Mouse (Mus musculus) hindbrain, embryonic 14.5 days (tissue): Measurements from ENCODE around the gene Map4k4. TPM values are rescaled to one million over a fixed set of nuclear protein-coding genes. Genes with fewer than 3 reads are reported as not detected.

ENCODE experiments used
- ATAC-seq: fragments of 200-750 bp; cut with Nextera tagmentation; 2 replicates; pipeline ENCODE4 v1.8.0; 2017; ENCODE audit warnings: moderate number of reproducible peaks, mild to moderate bottlenecking, moderate TSS enrichment, moderate library complexity; ENCODE audit not compliant: low FRiP score
- DNase-seq: peaks from one replicate; pipeline ENCODE4 v3.0.0-alpha.2; 2015; ENCODE audit warnings: low spot score
- H3K27ac ChIP-seq: fragments of 300-500 bp; sonication (generic); 2 replicates; pipeline ENCODE4 v1.5.1; 2014; ENCODE audit warnings: mild to moderate bottlenecking, moderate library complexity
- H3K27me3 ChIP-seq: fragments of 300-500 bp; sonication (generic); 2 replicates; pipeline ENCODE4 v1.6.1; 2014; ENCODE audit warnings: mild to moderate bottlenecking, low read length, mixed read lengths; ENCODE audit not compliant: control insufficient read depth, insufficient read depth
- H3K36me3 ChIP-seq: fragments of 300-500 bp; sonication (generic); replicated peaks from 2 replicates; pipeline ENCODE4 v1.6.1; 2014; ENCODE audit not compliant: control insufficient read depth, insufficient read depth
- H3K4me1 ChIP-seq: fragments of 300-500 bp; sonication (generic); replicated peaks from 2 replicates; pipeline ENCODE4 v1.6.1; 2014; ENCODE audit warnings: antibody characterized with exemption, low read length, mixed read lengths; ENCODE audit not compliant: control insufficient read depth, insufficient read depth
- H3K4me2 ChIP-seq: fragments of 300-500 bp; sonication (generic); replicated peaks from 2 replicates; pipeline ENCODE4 v1.6.1; 2014; ENCODE audit warnings: mild to moderate bottlenecking, moderate library complexity
- H3K4me3 ChIP-seq: fragments of 300-500 bp; sonication (generic); replicated peaks from 2 replicates; pipeline ENCODE4 v1.5.1; 2014; ENCODE audit warnings: mild to moderate bottlenecking, low read length
- H3K9ac ChIP-seq: fragments of 300-500 bp; sonication (generic); 2 replicates; pipeline ENCODE4 v1.6.1; 2014
- H3K9me3 ChIP-seq: fragments of 300-500 bp; sonication (generic); 2 replicates; pipeline ENCODE4 v1.6.1; 2016; ENCODE audit warnings: low read length; ENCODE audit not compliant: control insufficient read depth
- WGBS: fragments of 180-500 bp; shearing (Covaris S2); extraction: QIAGEN DNeasy Blood & Tissue Kit; methylation state at CpG from one replicate; pipeline ENCODE4 v1.1.7; 2014; 5-methylcytosine and 5-hydroxymethylcytosine counted together
- polyA plus RNA-seq: library from polyadenylated mRNA; unstranded; fragments of >200 nt; fragmentation: Nextera tagmentation; extraction: Ambion mirVana; gene quantifications from 2 replicates; pipeline ENCODE4 v1.2.1, GENCODE M21; 2014

Gene Map4k4
- polyA plus RNA-seq, 1 experiment from 2014 or later = 51.2 TPM

GRCm38 (mm10) chr1:39908976-39909375 is 8.3 kb downstream of the Map4k4 start:
- no peaks in the 10 kb centered on the region for H3K27me3 ChIP-seq
- H3K9ac ChIP-seq = no peak overlapping the region
- WGBS = 98% methylated on average over 2 of the region's 2 CpGs
- H3K27ac ChIP-seq = no peak overlapping the region
- peaks cover 62% of the 10 kb centered on the region for H3K4me1 ChIP-seq
- H3K9me3 ChIP-seq = no peaks in the 10 kb centered on the region
- peaks cover 46% of the 10 kb centered on the region for H3K36me3 ChIP-seq
- DNase-seq (no peak), ATAC-seq (no peak)
- no peak overlapping the region for H3K4me3 ChIP-seq
- H3K4me2 ChIP-seq = no peak overlapping the region

- Histone ChIP-seq H3K27me3 (no peaks in the 10 kb centered on the region), H3K27ac (no peak overlapping the region), H3K4me2 (no peak overlapping the region), H3K9ac (no peak overlapping the region), H3K4me1 (peaks cover 38% of the 10 kb centered on the region), H3K4me3 (no peak overlapping the region), H3K9me3 (no peaks in the 10 kb centered on the region), H3K36me3 (peaks cover 38% of the 10 kb centered on the region)
- WGBS = 67% methylated on average over 3 of the region's 3 CpGs
- ATAC-seq (no peak), DNase-seq (peak; percentile 71)
Measured at GRCm38 (mm10) chr1:39911446-39911845, 10.7 kb downstream of the Map4k4 start.

GRCm38 (mm10) chr1:39913256-39913655 is 12.5 kb downstream of the Map4k4 start:
- Histone ChIP-seq H3K27ac (no peak overlapping the region), H3K27me3 (no peaks in the 10 kb centered on the region), H3K9ac (no peak overlapping the region), H3K9me3 (no peaks in the 10 kb centered on the region), H3K36me3 (peaks cover 32% of the 10 kb centered on the region), H3K4me1 (peaks cover 31% of the 10 kb centered on the region), H3K4me3 (no peak overlapping the region), H3K4me2 (no peak overlapping the region)
- ATAC-seq (no peak), DNase-seq (no peak)
- WGBS = 79% methylated on average over 4 of the region's 4 CpGs

GRCm38 (mm10) chr1:39916144-39916543 is 15.4 kb downstream of the Map4k4 start:
- H3K9ac ChIP-seq = no peak overlapping the region
- no peaks in the 10 kb centered on the region for H3K9me3 ChIP-seq
- no peak for ATAC-seq
- H3K4me2 ChIP-seq = no peak overlapping the region
- H3K27ac ChIP-seq = no peak overlapping the region
- no peaks in the 10 kb centered on the region for H3K27me3 ChIP-seq
- DNase-seq = no peak
- peaks cover 18% of the 10 kb centered on the region for H3K4me1 ChIP-seq
- H3K4me3 ChIP-seq = no peak overlapping the region
- 87% methylated on average over 4 of the region's 4 CpGs for WGBS
- H3K36me3 ChIP-seq = peaks cover 21% of the 10 kb centered on the region

- Histone ChIP-seq H3K4me2 (no peak overlapping the region), H3K27me3 (no peaks in the 10 kb centered on the region), H3K36me3 (peaks cover 7% of the 10 kb centered on the region; the same call in 1 of the 2 replicates), H3K27ac (no peak overlapping the region; the same call in 1 of the 2 replicates), H3K4me1 (peaks cover 33% of the 10 kb centered on the region), H3K9ac (no peak overlapping the region), H3K9me3 (no peaks in the 10 kb centered on the region), H3K4me3 (no peak overlapping the region)
- no peak for ATAC-seq
- DNase-seq = no peak
- 79% methylated on average over 13 of the region's 13 CpGs for WGBS
Measured at GRCm38 (mm10) chr1:39917855-39918516, 17.3 kb downstream of the Map4k4 start.

- no peaks in the 10 kb centered on the region for H3K27me3 ChIP-seq
- H3K9me3 ChIP-seq = no peaks in the 10 kb centered on the region
- H3K4me1 ChIP-seq = peaks cover 39% of the 10 kb centered on the region
- H3K36me3 ChIP-seq = peaks cover 7% of the 10 kb centered on the region; the same call in 1 of the 2 replicates
- no peak for DNase-seq
- no peak overlapping the region for H3K27ac ChIP-seq
- H3K4me2 ChIP-seq = no peak overlapping the region
- no peak overlapping the region for H3K9ac ChIP-seq
- WGBS = 78% methylated on average over 7 of the region's 7 CpGs
- ATAC-seq = no peak
- H3K4me3 ChIP-seq = no peak overlapping the region
Measured at GRCm38 (mm10) chr1:39918517-39919115, 17.9 kb downstream of the Map4k4 start.

- Histone ChIP-seq H3K4me3 (no peak overlapping the region), H3K9ac (no peak overlapping the region), H3K9me3 (no peaks in the 10 kb centered on the region), H3K4me2 (no peak overlapping the region), H3K36me3 (peaks cover 10% of the 10 kb centered on the region), H3K4me1 (peaks cover 46% of the 10 kb centered on the region), H3K27me3 (no peaks in the 10 kb centered on the region), H3K27ac (no peak overlapping the region)
- 88% methylated on average over 2 of the region's 2 CpGs for WGBS
- DNase-seq (no peak), ATAC-seq (no peak)
Measured at GRCm38 (mm10) chr1:39920616-39921015, 19.9 kb downstream of the Map4k4 start.

- Histone ChIP-seq H3K27me3 (no peaks in the 10 kb centered on the region), H3K4me3 (no peak overlapping the region), H3K9me3 (no peaks in the 10 kb centered on the region), H3K27ac (no peak overlapping the region), H3K4me2 (no peak overlapping the region), H3K9ac (no peak overlapping the region), H3K36me3 (peaks cover 15% of the 10 kb centered on the region), H3K4me1 (peaks cover 53% of the 10 kb centered on the region)
- ATAC-seq (no peak), DNase-seq (no peak)
- WGBS = 74% methylated on average over 3 of the region's 3 CpGs
Measured at GRCm38 (mm10) chr1:39921996-39922395, 21.3 kb downstream of the Map4k4 start.

- WGBS = 50% methylated on average over 8 of the region's 8 CpGs
- DNase-seq = no peak
- ATAC-seq = no peak
Measured at GRCm38 (mm10) chr1:39922714-39923113, 22.0 kb downstream of the Map4k4 start.

More at GRCm38 (mm10) chr1:39922714-39923113, 22.0 kb downstream of the Map4k4 start:
- H3K4me2 ChIP-seq = no peak overlapping the region
- peaks cover 52% of the 10 kb centered on the region for H3K4me1 ChIP-seq
- no peaks in the 10 kb centered on the region for H3K27me3 ChIP-seq
- H3K9me3 ChIP-seq = no peaks in the 10 kb centered on the region
- H3K9ac ChIP-seq = no peak overlapping the region
- H3K4me3 ChIP-seq = no peak overlapping the region
- peaks cover 15% of the 10 kb centered on the region for H3K36me3 ChIP-seq
- no peak overlapping the region for H3K27ac ChIP-seq
